Mouse (Mus musculus) cerebellum, adult 8-10 months (tissue): ENCODE results near the gene Sgsm2.
"Not testable (repeated sequence)": the region's sequence is repeated elsewhere in the genome, so short reads cannot be mapped to it uniquely, and the experiment has no call there.

ENCODE experiments used
- DNase-seq: peaks from one replicate; pipeline ENCODE4 v3.0.0; 2022

The Sgsm2 gene

DNA sequence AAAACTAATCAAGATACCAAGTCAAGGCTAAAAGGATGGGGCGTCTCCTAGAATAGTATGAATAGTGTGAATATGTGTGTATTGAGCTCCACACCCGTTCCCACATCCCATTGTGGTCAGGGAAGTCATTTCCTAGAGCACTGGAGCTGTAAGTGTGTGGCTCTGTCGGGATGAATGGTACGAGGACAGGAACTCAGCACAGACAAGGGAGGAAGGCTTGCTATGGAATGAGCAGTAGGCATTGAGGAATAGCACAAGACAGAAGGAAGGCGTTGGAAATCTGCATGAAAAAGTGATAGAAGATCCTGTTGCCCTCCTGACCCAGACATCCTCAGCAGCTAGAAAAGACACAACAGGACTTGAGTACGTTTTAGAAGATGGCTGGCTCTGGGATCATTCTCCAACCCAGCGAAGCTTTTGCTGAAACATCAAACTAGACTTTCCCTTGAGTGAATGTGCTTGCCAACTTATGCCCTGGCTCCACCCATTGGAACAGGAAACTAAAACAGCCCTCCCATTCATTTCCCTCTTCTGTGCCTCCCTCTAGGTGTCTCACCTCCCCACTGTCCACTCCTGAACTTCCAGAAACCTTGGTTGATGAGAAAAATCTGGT, 69.0 kb downstream of the Sgsm2 start:
- DNase-seq = no peak

DNA sequence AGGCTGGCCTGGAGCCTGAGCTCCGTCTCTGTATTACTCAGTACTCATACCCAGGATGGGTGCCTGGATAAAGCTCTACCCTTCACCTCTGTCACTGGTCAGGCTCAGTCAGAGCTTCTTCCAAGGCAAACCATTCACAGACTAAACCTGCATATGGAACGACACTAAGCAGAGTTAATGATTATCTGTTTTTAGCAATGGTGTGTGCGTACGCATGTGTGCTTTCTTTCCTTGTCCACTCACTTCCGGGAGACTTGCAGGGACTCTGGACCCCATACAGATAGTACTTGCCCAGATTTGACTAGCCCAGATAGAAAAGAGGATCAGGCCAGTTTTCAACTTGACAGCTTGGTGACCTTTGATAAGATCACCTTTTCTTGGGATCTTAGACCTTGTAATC, 70.2 kb downstream of the Sgsm2 start:
- no peak for DNase-seq

DNA sequence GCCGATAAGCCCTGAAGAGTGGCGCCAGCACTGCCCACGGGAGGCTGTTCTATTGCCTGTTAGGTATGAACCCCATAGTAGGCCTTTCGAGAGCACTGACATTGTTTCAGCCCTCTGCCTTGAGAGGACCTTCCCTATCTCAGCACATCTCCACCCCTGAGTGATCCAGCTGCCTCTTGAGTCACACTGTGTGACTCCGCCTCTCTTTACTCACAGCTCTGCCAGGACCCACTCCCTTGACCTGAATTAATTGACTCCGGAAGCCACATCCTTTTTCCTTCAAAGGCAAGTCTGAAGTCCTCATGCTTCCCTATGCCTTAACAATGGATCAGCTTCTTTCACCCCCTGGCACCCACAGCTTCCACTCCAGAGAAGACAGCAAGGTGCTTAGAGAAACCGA, 70.7 kb downstream of the Sgsm2 start:
- no peak for DNase-seq

DNA sequence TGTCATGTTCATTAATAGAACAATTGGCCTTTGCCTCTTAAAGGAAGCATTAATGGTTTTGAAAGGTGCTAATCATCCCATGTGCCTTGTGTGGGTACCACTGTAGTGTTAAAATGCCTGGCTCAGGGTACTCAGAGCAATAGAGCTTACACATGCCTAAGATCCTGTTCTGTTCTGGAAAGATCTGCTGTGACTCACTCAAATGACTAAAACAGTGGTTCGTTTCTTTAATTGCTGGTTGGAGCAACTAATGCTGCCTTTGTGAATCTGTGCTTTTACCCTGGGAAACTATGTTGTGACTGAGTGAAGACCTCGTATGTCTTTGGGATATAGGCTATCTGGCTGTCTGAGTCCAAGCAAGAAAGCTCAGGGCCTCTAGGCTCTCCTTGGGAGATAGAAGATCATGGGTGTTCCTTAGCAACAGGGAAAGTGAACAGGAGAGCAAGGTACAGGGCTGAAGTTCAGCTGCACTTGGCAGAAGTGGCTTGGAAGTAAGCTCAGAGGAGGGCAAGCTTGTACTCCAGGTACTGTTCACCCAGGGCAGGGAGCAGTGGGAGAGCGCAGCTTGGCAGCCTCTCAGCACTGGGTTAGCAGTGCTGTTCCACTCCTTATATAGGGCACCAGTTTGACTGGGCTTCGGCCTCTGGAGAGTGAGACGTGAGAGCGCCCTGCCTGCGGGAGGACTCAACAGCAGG, 74.0 kb downstream of the Sgsm2 start:
- DNase-seq = no peak

DNA sequence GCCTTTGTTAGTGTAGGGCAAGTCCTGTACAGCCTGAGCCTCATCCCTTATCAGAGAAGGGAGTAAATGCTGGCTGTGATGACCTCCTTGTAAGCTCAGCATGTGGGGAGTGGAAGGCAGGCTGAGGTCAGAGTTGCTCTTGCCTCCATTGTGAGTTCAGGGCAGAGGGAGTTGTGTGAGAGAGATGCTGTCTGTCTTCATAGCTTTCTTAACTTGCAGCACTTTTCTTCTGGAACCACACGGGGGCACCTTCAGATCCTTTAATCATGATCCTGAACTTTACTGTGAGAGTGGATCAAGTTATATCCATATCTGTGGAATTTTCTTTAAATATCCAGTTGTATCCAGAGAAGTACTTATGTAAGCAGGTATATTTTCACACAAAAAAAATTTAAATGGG, 75.4 kb downstream of the Sgsm2 start:
- no peak for DNase-seq

DNA sequence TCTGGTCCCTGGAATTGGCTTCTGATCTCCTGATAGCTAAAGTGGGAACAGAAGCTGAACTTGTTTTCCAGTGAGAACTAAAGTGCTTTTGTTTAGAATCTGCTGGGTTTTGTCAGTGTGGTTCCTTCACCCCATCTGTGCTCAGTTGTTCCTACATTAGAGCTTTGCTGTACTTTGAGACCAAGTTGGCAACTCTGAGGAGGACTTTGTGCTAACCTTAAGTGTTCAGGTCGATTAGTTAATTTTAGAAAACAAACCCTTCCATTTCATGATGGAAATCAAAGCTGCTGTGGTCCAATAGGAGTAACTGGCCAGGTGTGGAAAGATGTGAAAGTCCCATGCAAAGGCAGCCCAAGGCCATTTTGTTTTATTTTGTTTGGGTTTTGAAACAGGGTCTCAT, 75.9 kb downstream of the Sgsm2 start:
- DNase-seq = no peak

DNA sequence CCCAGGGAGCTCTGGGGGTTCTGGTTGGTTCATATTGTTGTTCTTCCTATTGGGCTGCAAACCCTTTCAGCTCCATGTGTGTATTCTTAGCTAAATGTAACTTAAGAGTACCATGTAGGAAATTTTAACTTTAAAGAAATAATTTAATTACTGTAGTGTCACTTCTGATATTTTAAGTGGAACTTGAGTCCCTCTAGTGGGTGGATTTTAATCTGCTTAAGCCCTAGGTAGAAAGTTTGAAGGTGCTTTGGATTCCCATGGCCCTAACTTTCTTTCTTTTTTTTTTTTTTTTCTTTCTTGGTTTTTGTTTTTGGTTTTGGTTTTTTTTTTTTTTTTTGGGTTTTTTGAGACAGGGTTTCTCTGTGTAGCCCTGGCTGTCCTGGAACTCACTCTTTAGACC, 81.1 kb downstream of the Sgsm2 start:
- DNase-seq = no peak

DNA sequence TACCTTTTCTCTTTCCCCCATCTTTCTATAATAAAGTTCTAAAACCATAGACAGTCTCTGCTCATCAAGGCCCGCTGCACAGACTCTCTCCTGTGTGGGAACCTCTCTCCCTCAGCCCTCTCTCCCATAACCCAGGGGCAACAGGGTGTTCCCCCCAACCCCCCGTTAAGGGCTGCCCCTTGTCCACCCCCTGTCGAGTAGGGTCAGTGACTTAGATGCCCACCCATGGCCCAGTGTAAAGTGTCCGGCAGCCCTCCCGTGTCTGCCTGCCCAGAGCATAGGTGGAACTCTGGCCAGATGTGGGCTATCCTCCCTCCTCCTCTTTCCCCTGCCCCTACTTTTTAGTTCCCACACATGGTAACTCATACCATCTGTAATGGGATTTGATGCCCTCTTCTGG, 85.3 kb downstream of the Sgsm2 start:
- DNase-seq = no peak

DNA sequence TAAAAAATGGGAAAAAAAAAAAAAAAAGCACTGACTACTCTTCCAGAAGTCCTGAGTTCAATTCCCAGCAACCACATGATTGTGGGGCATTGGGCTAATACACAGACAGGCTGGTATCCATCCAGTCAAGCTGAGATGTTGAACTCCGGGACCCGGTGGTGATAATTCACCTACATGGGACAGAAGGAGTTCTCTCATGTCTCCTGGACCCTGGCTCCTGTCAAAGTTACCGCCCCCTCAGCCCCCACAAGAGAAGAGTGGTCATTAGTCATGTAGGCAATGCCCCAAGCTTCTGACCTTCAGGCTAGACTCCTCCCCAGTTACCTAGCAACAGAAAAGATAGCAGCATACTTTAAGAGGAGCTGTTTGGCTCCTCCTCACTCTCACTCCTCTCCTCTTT, 85.8 kb downstream of the Sgsm2 start:
- not testable (repeated sequence) for DNase-seq

DNA sequence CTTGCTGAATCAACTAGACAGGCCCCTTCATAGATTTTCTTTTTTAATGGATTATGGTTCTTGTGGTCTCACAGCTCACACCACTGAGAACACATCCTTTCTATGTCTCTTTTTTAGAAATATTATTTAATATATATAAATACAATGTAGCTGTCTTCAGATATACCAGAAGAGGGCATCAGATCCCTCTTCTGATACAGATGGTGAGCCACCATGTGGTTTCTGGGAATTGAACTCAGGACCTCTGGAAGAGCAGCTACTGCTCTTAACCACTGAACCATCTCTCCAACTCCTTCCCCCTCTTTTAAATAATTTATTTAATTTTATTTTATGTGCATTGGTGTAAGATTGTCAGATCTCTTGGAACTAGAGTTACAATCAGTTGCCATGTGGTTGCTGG, 86.7 kb downstream of the Sgsm2 start:
- DNase-seq = no peak

DNA sequence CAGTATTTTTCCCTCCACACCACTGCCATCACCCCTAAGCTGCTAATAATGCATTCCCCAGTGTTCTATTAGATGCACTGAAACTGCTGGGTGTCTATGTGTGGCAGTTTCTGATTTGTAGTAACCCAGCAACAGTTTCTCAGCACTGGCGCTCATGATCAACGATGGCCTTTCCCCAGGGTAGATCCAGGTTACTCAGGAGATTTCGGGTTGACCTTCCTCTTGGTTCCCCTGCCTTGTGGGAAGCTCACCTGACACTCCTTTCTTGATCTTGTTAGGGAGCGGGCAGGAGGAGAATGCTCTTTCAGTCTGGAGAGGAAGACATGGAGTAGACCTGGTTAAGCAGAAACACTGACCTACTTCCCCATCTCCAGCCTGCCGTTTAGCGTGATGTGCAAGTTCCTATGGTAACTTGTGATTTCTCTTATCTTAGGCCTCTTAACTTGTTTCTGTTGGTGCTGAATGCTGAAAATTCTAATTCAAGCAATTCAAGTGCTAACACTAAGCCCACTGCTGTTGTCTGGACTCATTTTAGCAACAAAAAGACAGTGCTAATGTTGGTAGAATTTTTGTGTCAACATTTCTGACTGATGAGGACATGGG, 88.5 kb downstream of the Sgsm2 start:
- no peak for DNase-seq

DNA sequence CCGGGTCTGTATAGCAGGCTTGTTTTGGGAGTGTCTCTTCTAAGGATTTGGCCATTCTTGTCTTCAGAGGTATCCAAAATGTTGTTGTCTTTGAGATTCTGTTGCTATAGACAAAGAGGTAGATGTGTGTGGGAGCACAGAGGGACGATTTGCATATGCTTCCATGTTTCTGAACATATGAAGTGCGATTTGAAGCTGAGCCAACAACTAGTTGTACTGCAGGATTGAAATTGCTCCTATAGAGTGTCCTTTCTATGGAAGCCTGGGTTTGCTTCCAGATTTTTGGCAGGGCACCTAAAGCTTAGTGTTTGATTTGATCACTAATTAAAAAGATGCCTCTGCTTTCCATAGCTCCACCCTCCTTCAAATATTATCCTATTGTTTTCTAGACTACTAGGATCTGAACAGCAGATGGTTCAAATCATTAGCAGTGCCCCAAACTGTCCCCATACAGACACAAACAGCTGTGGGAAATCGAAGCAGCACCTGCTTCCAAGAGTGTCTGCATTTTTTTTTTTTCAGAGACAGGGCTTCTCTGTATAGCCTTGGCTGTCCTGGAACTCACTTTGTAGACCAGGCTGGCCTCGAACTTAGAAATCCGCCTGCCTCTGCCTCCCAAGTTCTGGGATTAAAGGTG, 89.5 kb downstream of the Sgsm2 start:
- no peak for DNase-seq

DNA sequence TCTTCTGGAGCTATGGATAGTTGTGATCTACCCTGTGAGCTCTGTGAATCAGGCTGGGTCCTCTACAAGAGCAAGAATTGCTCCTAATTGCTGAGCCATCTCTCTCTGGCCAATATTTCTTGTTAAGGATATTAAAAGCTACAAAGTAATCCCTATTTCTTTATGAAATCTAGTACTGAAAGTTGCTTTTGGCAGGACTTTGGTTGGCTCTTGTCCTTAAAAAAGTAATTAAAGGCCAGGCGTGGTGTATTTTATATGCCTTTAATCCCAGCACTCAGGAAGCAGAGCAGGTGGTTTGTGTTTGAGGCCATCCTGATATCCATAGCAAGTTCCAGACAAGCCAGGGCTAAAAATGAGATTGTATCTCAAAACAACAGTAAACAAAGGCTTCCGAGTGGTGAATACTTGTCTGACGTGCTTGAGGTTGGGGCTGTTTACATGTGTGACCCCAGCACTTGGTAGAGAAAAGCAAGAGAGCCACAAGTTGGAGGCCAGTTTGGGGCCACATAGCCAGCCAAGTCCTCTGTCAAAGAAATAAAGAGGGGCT, 92.7 kb downstream of the Sgsm2 start:
- DNase-seq = no peak

DNA sequence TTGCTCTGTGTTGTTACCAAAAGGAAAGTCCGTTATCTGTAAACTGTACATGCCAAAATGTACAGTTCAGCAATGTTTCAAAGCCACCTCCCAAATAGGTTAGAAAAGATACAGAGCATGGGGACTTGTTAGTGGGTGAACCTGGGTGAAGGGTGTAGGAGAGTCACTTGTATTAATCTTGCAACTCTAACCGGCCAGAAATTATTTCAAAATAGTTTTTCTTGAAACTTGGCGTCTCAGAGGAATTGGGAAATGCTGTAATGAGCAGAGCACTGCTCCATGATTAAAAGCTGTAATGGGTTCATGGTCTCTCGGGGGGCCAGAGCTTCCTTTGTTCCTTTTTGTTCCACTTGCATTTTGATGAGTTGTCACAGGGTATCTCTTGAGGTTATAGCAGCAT, 96.2 kb downstream of the Sgsm2 start:
- no peak for DNase-seq
